Mouse (Mus musculus) liver, adult 2 months (tissue): Measurements from ENCODE around the gene Cdc42ep4.

Experiments
- CTCF ChIP-seq: fragments of 200-500 bp; IDR thresholded peaks from 2 replicates; pipeline ENCODE4 v1.5.1; 2011; ENCODE audit warnings: low read depth, low read length, control low read depth
- POLR2A ChIP-seq: fragments of 200-500 bp; IDR thresholded peaks from 2 replicates; pipeline ENCODE4 v1.6.1; 2011; ENCODE audit warnings: low read length, control low read depth; ENCODE audit not compliant: insufficient read depth; ENCODE audit errors: extremely low read depth

DNA sequence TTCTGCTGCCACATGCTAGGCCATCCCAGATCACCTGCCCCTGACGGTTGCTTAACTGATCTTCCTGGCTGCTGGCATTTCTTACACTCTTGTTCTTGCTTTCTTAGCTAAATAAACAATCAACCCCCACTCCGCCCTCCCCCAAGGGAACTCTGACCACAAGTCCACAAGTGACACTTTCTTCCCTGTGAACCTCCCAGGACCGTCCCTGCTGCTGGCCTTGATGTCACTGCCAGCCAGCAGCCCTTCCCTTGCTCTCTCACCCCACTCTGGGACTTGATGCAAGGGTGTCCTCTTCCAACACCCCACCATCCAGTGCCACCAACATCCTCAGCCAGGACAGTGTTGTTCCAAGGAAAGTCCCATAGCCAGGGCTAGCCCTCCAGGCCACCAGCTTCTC is 20.8 kb downstream of the Cdc42ep4 start:
- TF ChIP-seq POLR2A (no peak), CTCF (no peak)
